Mouse (Mus musculus) embryonic facial prominence, embryonic 15.5 days (tissue): ENCODE data around the gene Zfpm1. TPM values are rescaled to one million over a fixed set of nuclear protein-coding genes. Genes with fewer than 3 reads are reported as not detected.
A peak's percentile ranks its signal among the peaks of the same experiment; 100 is the strongest.

ENCODE experiments used
- ATAC-seq: fragments of 200-750 bp; cut with Nextera tagmentation; 2 replicates; pipeline ENCODE4 v1.8.0; 2017; ENCODE audit warnings: low read depth, moderate TSS enrichment; ENCODE audit not compliant: insufficient number of reproducible peaks, low FRiP score, low TSS enrichment
- H3K27ac ChIP-seq: fragments of 300-500 bp; sonication (generic); replicated peaks from 2 replicates; pipeline ENCODE4 v1.5.1; 2015; ENCODE audit warnings: mild to moderate bottlenecking, inconsistent platforms
- H3K27me3 ChIP-seq: fragments of 300-500 bp; sonication (generic); 2 replicates; pipeline ENCODE4 v1.6.1; 2015; ENCODE audit warnings: inconsistent platforms
- H3K36me3 ChIP-seq: fragments of 300-500 bp; sonication (generic); 2 replicates; pipeline ENCODE4 v1.6.1; 2015; ENCODE audit warnings: mild to moderate bottlenecking, inconsistent platforms
- H3K4me1 ChIP-seq: fragments of 300-500 bp; sonication (generic); 2 replicates; pipeline ENCODE4 v1.6.1; 2015; ENCODE audit warnings: inconsistent platforms
- H3K4me2 ChIP-seq: fragments of 300-500 bp; sonication (generic); replicated peaks from 2 replicates; pipeline ENCODE4 v1.6.1; 2015; ENCODE audit warnings: mild to moderate bottlenecking, inconsistent platforms
- H3K4me3 ChIP-seq: fragments of 300-500 bp; sonication (generic); replicated peaks from 2 replicates; pipeline ENCODE4 v1.5.1; 2015; ENCODE audit warnings: mild to moderate bottlenecking, inconsistent platforms
- H3K9ac ChIP-seq: fragments of 300-500 bp; sonication (generic); 2 replicates; pipeline ENCODE4 v1.6.1; 2015; ENCODE audit warnings: inconsistent platforms
- H3K9me3 ChIP-seq: fragments of 300-500 bp; sonication (generic); replicated peaks from 2 replicates; pipeline ENCODE4 v1.6.1; 2016; ENCODE audit warnings: inconsistent platforms
- WGBS: fragments of 180-500 bp; shearing (Covaris S2); methylation state at CpG from one replicate; pipeline ENCODE4 v1.1.7; 2015; 5-methylcytosine and 5-hydroxymethylcytosine counted together
- polyA plus RNA-seq: library from polyadenylated mRNA; unstranded; fragments of >200 nt; fragmentation: Nextera tagmentation; extraction: Ambion mirVana; gene quantifications from 2 replicates; pipeline ENCODE4 v1.2.1, GENCODE M21; 2015

Zfpm1 gene
- polyA plus RNA-seq = 1.4 and 1.6 TPM in 2 replicates

DNA sequence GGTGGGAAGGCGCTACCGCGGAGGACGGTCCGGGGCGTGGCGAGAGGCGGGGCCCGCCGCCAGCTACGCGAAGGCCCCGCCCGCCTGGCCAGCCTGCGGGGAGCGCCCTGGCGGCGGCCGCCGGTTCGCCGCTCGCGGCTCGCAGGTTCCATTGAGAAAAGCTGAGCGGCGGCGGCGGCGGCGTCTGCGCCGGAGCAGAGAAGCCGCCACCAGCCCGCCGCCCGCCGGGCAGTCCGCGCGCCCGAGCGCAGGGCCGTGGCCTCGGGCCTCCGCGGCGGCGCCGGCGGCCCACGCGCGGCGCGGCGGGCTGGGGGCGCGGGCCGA is at the start of gene Zfpm1:
Zfpm1 (plus strand) TSS at position 107 of the 324 bp plus-strand sequence.
- Histone ChIP-seq H3K9me3 (no peaks in the 10 kb centered on the region), H3K4me3 (peak within 1 kb of the TSS; percentile 72)
- no peak for ATAC-seq

DNA sequence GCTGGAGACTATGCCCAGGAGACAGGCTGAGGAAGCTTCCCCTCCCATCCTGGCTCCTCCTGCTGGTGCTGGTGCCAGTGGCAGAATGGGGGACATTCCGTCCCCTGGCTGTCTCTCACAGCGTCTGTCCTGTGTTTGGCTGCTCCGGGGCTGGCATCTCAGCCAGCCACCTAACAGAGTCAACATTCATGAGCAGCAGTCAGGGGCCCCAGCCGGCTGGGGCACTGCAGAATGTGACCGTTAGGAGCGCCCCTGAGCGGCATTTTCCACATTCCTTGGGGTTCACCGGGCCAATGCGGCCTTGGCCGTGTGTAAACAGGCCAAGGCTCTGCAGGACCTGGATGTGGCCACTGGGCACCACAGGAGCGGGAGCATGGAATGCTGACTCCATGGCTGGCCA is 47.9 kb upstream of the Zfpm1 start:
- H3K9me3 ChIP-seq = no peaks in the 10 kb centered on the region
- H3K36me3 ChIP-seq = no peaks in the 10 kb centered on the region
- no peak overlapping the region for H3K4me2 ChIP-seq
- no peak overlapping the region for H3K4me3 ChIP-seq
- H3K27ac ChIP-seq = no peak overlapping the region
- peaks cover 21% of the 10 kb centered on the region for H3K27me3 ChIP-seq
- peaks cover 47% of the 10 kb centered on the region for H3K4me1 ChIP-seq
- no peak for ATAC-seq
- H3K9ac ChIP-seq = no peak overlapping the region
- WGBS = 24% methylated on average over 11 of the region's 11 CpGs

More for the DNA sequence above, at the start of gene Zfpm1:
- H3K27me3 ChIP-seq = peaks cover 28% of the 10 kb centered on the region
- H3K27ac ChIP-seq = peak within 1 kb of the TSS; percentile 73
- 0% methylated on average over 33 of the region's 60 CpGs for WGBS
- no peaks in the 10 kb centered on the region for H3K36me3 ChIP-seq
- peaks cover 39% of the 10 kb centered on the region for H3K4me1 ChIP-seq
- H3K9ac ChIP-seq = peak within 1 kb of the TSS; percentile 57
- H3K4me2 ChIP-seq = peak within 1 kb of the TSS; percentile 99

DNA sequence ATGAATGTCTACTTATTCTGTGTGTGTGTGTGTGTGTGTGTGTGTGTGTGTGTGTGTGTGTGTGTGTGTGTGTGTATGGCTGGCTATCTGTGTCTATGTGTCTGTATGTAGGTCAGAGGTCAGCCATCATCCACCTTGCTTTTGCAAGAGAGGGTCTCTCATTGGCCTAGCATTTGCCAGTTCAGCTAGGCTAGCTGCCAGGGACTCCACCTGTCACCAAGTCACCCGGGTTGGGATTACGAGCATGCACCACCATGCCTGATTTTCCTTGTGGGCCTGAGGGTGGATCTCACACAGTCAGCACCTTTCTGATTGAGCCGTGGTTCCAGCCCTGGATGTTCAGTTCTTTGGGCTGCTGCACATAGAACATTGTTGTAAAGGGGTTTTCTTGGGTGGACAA is 45.4 kb upstream of the Zfpm1 start:
- peaks cover 9% of the 10 kb centered on the region for H3K27me3 ChIP-seq
- no peaks in the 10 kb centered on the region for H3K36me3 ChIP-seq
- peaks cover 27% of the 10 kb centered on the region for H3K4me1 ChIP-seq
- no peak for ATAC-seq
- H3K9ac ChIP-seq = no peak overlapping the region
- 83% methylated on average over 3 of the region's 3 CpGs for WGBS
- H3K4me2 ChIP-seq = no peak overlapping the region
- H3K4me3 ChIP-seq = no peak overlapping the region
- no peaks in the 10 kb centered on the region for H3K9me3 ChIP-seq
- no peak overlapping the region for H3K27ac ChIP-seq

DNA sequence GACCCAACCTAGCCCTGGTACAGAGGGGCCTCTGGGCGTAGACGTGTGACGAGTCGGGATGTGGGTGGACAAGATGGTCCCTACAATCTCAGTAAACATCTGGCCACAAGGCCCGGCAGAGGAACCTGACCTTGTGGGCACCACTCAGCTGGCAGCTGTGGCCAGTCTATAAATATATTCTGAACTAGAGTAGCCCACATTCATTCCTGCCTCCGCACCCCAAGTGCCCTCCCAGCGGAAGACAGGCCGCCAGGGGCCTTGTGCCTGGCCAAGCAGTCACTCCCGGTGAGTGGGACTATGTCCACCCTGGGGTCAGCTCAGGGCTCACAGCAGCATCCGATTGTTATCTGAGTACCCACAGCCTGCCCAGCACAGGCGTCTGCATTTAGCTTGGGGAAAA is 43.7 kb upstream of the Zfpm1 start:
- peak; percentile 13; the same call in 1 of the 2 replicates for ATAC-seq
- Histone ChIP-seq H3K4me1 (peaks cover 14% of the 10 kb centered on the region; the same call in 1 of the 2 replicates), H3K4me3 (no peak overlapping the region), H3K4me2 (no peak overlapping the region), H3K9me3 (no peaks in the 10 kb centered on the region), H3K27ac (0 out of 2 replicates have a peak overlapping the region, but pooled peaks have one; percentile 28), H3K27me3 (no peaks in the 10 kb centered on the region), H3K36me3 (no peaks in the 10 kb centered on the region), H3K9ac (no peak overlapping the region)
- WGBS = 68% methylated on average over 11 of the region's 11 CpGs

DNA sequence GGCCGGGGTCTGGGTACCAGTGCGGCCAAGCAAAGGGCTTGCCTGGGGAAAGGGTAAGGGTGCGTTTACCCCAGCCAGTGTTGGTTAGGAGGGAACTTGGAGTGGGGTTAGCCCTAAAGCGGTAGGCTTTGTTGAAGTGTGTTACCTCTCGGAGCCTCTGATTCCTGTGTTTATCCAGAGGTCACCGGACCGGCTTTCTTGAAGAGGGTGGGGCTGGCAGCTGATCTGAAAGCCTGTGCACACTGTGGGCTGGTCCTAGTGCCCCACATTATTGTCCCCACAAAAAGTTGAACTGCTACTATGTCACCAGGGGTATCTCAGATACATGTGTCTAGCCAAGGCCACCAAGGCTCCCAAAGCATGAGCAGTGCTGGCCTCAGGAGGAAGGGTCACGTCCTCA is 43.2 kb upstream of the Zfpm1 start:
- Histone ChIP-seq H3K27ac (no peak overlapping the region), H3K9me3 (no peaks in the 10 kb centered on the region), H3K4me2 (no peak overlapping the region), H3K4me3 (no peak overlapping the region), H3K4me1 (peaks cover 11% of the 10 kb centered on the region; the same call in 1 of the 2 replicates), H3K9ac (no peak overlapping the region), H3K36me3 (no peaks in the 10 kb centered on the region), H3K27me3 (no peaks in the 10 kb centered on the region)
- ATAC-seq = no peak
- 59% methylated on average over 8 of the region's 8 CpGs for WGBS

DNA sequence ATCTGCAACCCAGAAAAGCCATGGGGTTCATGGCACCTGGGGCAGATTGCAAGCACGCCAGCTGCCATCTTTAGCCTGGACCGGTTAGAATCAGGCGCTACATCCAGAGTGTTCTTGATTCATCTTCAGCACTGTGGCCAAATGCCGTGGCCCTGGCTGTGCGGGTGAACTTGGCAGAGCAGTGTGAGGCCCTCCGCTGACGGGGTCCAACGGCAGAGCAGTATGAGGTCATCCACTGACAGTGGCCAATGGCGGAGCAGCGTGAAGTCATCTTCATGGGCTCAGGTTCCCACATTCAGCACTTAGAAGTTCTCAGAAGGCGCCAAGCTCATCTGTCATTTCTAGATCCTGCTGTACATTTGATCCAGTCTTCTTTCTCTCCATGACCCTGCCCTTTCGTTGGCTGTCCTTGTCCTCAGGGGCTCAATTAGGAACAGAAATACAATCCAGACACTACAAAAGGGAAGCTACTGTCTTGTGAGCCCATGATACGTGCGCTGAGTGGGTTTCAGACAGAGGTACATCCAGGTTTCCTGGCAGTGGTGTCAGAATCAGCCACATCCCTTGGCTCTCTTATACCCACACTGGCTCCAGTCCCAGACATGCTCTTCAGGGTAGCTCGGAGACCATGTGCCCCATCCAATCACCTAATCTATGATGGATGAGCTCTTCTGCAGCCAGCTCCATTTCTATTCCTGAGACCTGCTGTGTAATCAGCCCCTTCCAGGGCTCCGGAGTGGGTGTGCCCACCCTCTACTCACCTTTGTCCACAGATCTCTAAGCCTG is 41.5 kb upstream of the Zfpm1 start:
- Histone ChIP-seq H3K4me2 (no peak overlapping the region), H3K9ac (no peak overlapping the region), H3K27me3 (no peaks in the 10 kb centered on the region), H3K9me3 (no peaks in the 10 kb centered on the region), H3K4me1 (peaks cover 6% of the 10 kb centered on the region; the same call in 1 of the 2 replicates), H3K27ac (no peak overlapping the region), H3K4me3 (no peak overlapping the region), H3K36me3 (no peaks in the 10 kb centered on the region)
- WGBS = 77% methylated on average over 16 of the region's 16 CpGs
- ATAC-seq = no peak

DNA sequence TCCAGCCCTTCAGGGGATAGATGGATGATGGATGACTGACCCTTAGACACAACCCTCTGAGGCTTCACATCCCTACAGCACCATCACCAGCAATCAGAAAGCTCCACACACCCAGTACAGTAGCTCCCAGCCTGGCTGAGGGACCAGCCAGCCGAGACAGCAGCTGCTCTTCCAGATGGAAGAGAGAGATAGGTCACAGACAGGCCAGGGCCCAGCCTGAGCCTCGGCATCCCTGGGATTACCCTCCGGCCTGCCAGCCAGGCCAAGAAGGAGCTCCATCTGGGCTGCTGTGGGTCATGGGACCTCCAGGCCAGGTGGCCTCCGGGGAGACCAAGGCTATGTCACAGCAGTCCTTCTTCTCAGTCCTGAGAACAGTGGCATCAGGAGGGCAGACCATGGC is 38.6 kb upstream of the Zfpm1 start:
- no peaks in the 10 kb centered on the region for H3K9me3 ChIP-seq
- H3K9ac ChIP-seq = no peak overlapping the region
- peaks cover 31% of the 10 kb centered on the region for H3K4me1 ChIP-seq
- H3K4me2 ChIP-seq = no peak overlapping the region
- no peak overlapping the region for H3K27ac ChIP-seq
- H3K36me3 ChIP-seq = no peaks in the 10 kb centered on the region
- H3K4me3 ChIP-seq = no peak overlapping the region
- ATAC-seq = no peak
- H3K27me3 ChIP-seq = no peaks in the 10 kb centered on the region
- WGBS = 67% methylated on average over 4 of the region's 4 CpGs

DNA sequence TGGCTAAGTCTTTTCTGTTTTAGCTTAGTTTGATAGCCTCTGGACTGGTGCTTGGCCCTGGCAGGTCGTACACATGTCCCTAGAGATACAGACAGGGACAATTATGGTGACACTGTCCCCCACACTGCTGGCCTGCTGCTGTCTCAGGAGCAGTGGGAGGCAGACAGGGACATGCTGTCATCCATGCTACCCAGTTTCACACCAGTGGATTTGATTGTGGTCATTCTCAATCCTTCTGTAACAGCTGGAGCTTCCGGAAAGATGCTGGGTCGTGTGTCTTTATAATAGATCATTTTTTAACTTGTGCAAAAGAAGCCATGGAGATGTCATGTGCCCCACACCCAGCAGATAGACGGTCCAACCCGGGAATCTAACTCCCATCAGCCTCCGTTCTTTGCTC is 36.8 kb upstream of the Zfpm1 start:
- H3K9ac ChIP-seq = no peak overlapping the region
- H3K4me3 ChIP-seq = no peak overlapping the region
- no peak overlapping the region for H3K4me2 ChIP-seq
- peaks cover 27% of the 10 kb centered on the region for H3K4me1 ChIP-seq
- H3K9me3 ChIP-seq = no peaks in the 10 kb centered on the region
- 73% methylated on average over 6 of the region's 6 CpGs for WGBS
- H3K36me3 ChIP-seq = no peaks in the 10 kb centered on the region
- H3K27ac ChIP-seq = no peak overlapping the region
- no peaks in the 10 kb centered on the region for H3K27me3 ChIP-seq
- no peak for ATAC-seq

DNA sequence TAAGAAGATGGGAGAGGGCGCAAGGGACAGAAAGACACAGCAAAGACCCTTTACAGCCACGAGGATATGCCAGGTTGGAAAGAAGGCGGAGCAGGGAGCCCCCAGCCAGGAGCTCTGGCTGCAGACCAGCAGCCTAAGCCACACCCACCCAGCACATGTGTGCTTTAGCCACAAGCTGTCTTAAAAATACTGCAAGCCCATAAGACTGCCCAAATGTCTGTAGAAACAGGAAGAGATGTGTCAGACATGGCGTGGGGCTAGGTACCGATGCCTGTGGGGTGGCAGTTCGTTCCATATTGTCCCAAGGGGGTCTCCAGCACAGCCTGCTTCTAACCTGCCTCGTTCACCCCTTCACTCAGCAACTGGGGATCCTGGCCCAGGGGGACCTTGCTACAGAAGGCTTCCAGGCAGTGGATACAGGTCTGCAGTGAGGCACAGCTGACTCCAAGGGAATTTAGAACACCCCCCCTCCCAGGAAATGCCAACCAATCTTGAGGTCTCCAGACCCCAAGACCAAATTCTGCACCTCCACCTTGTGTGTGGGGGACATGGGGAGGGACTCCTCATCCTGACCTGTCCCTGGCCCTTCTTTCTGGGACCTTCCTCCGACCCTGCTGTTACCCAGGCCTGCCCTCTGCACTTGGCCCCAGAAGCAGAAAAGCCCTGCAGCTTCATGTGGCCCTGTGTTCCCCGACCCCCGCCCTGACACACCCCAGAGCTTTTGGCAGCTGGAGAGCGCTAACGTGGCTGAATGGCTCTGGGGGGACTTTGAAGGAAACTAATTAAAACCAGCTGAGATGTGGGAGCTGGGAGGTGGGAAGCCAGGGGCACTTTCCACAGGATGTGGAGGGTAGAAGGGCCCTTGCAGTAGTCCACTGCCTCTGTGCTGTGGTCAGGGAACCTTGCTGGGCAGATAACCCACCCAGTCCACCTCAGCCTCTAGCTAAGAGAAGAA is 35.4 kb upstream of the Zfpm1 start:
- 20% methylated on average over 12 of the region's 12 CpGs for WGBS
- Histone ChIP-seq H3K4me1 (peaks cover 27% of the 10 kb centered on the region), H3K4me2 (peak overlapping the region; percentile 15), H3K4me3 (no peak overlapping the region), H3K27ac (peak overlapping the region; percentile 66), H3K27me3 (no peaks in the 10 kb centered on the region), H3K9ac (no peak overlapping the region), H3K9me3 (no peaks in the 10 kb centered on the region), H3K36me3 (no peaks in the 10 kb centered on the region)
- ATAC-seq = peak; percentile 43; the same call in 1 of the 2 replicates

DNA sequence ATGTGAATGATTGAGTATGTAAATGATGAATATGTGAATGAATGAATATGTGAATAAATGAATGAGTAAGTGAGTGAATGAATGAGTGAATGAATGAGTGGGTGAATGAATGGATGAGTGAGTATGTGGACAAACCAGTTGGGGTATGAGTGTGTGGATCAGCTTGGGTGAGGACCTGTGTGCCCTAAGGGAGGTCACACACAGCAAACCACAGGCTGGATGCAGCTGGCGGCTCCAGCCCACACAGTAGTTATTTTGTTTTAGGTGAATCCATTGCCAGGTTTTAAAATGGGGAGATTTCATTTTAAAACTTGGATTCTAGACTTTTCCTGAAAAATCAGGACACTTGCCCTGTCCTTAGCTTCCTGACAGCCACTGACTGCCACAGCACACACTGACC is 30.2 kb upstream of the Zfpm1 start:
- Histone ChIP-seq H3K27ac (no peak overlapping the region), H3K9ac (no peak overlapping the region), H3K27me3 (peaks cover 3% of the 10 kb centered on the region; the same call in 1 of the 2 replicates), H3K4me2 (no peak overlapping the region), H3K4me1 (peaks cover 19% of the 10 kb centered on the region), H3K4me3 (no peak overlapping the region), H3K9me3 (no peaks in the 10 kb centered on the region), H3K36me3 (no peaks in the 10 kb centered on the region)
- 63% methylated on average over 1 of the region's 1 CpGs for WGBS
- ATAC-seq = no peak

DNA sequence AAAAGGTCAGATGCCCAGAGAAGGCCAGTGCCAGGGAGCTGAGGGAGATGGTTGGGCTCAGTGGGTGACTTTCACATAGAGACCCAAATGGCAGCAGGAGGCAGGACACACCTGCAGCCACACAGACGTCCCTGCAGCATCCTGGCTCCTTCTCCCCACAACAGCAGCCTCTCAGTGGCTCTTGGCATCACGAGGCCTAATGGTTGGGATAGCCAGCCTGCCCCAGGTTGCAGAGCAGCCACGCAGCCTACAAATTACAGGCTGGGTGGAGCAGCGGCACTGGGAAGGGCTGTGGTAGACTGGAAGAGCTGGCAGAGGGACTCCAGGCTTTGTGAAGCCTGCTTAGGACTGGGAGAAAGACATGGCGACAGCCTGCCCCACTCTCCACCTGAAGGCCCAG is 29.6 kb upstream of the Zfpm1 start:
- no peak overlapping the region for H3K9ac ChIP-seq
- H3K4me2 ChIP-seq = no peak overlapping the region
- no peaks in the 10 kb centered on the region for H3K9me3 ChIP-seq
- no peak for ATAC-seq
- no peaks in the 10 kb centered on the region for H3K36me3 ChIP-seq
- H3K27me3 ChIP-seq = peaks cover 3% of the 10 kb centered on the region; the same call in 1 of the 2 replicates
- 46% methylated on average over 5 of the region's 5 CpGs for WGBS
- no peak overlapping the region for H3K4me3 ChIP-seq
- no peak overlapping the region for H3K27ac ChIP-seq
- H3K4me1 ChIP-seq = peaks cover 12% of the 10 kb centered on the region
